Mouse (Mus musculus) 3T3-L1 (cell line): ENCODE results near the gene Krt36.

ENCODE experiments used
- DNase-seq: peaks from one replicate; pipeline ENCODE4 v3.0.0-alpha.2; 2015; ENCODE audit warnings: low read depth, low spot score

Krt36 gene

GRCm38 (mm10) chr11:100088378-100089025, 16.9 kb downstream of the Krt36 start:
- no peak for DNase-seq

GRCm38 (mm10) chr11:100087861-100088260, 17.6 kb downstream of the Krt36 start, which contains the start of gene Krt32:
Krt32 (minus strand) TSS chr11:100088226.
- no peak for DNase-seq

GRCm38 (mm10) chr11:100073873-100074272, 31.6 kb downstream of the Krt36 start:
- no peak for DNase-seq

- peak; percentile 34 for DNase-seq
These were observed 38.0 kb downstream of the Krt36 start for GRCm38 (mm10) chr11:100067293-100068036.

GRCm38 (mm10) chr11:100066236-100067010, 39.0 kb downstream of the Krt36 start:
- no peak for DNase-seq

GRCm38 (mm10) chr11:100058875-100059274, 46.6 kb downstream of the Krt36 start:
- peak; percentile 29 for DNase-seq

- DNase-seq = peak; percentile 92
These were observed 49.5 kb downstream of the Krt36 start for GRCm38 (mm10) chr11:100055686-100056655.
